Mouse (Mus musculus): ENCODE results near the gene Pelo.

DNA sequence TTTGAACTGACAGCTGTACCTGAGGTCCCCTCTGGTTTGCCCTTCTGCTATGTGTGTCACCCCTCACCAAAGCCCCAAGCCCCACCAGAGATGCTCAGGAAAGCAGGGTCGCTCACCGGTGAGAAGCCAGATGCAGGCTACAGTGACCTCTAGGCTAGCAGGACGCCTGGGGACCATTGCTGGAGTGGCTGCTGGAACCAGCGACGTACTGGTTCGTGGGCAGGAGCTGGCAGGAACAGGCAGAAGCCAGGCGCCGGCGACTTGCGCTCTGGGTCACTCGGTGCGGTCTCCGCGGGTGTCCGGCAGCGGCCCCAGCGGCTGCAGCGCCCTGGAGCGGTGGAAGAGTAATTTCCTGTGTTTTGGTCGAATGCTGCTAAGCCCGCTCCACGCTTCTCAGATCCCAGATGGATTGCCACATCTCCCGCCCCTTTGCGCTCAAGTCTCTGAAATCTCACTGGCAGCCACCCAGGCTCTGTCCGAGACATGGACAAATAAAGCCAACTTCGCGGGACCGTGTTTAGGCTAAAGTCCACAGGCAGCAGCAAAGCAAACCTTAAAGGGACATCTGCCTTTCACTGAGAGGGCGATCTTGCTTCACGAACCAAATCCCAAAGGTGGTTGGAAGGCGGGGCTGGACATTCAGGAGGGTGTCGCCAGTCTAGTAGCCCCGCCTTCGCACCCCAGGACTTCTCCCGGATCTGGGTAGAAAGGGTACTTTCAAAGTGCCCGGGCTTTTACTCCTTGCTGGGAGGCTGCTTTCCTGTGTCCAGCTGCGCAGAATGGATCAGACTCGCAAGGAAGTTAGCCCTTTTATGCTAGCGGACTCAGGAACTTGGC is 11.6 kb upstream of the Pelo start, which contains the start of the genes Gm49395 and Itga1:
- TF ChIP-seq CTCF (IDR thresholded peaks at IDR 0.05; ENCODE audit: control insufficient read depth, insufficient read depth, insufficient read length): no peak
- TF ChIP-seq USF1 (IDR thresholded peaks at IDR 0.05; ENCODE audit: low read depth): no peak
- TF ChIP-seq MYOD1 (IDR thresholded peaks at IDR 0.05; ENCODE audit: control insufficient read depth, insufficient read length, low read depth): no peak
- no peak for TF ChIP-seq MYOG (IDR thresholded peaks at IDR 0.05; ENCODE audit: control insufficient read depth, extremely low read depth, insufficient read length)
- TF ChIP-seq FOSL1 (IDR thresholded peaks at IDR 0.05; ENCODE audit: insufficient read depth, low read length, poor library complexity, severe bottlenecking): no peak
- TF ChIP-seq MAX (IDR thresholded peaks at IDR 0.05): no peak
- peak; percentile 16 for TF ChIP-seq CEBPB (IDR thresholded peaks at IDR 0.05; ENCODE audit: low read depth)
